Mouse (Mus musculus) liver, embryonic 13.5 days (tissue): ENCODE measurements at regions not wholly inside any gene's neighbourhood (a gene's known extent, or its start where the extent isn't known, plus 50 kb on each side); places are given as distances from the start of the nearest gene placed in this dataset.

ENCODE experiments used
- ATAC-seq: fragments of 200-750 bp; cut with Nextera tagmentation; 2 replicates; pipeline ENCODE4 v1.8.0; 2017; ENCODE audit warnings: low read depth, mild to moderate bottlenecking, moderate number of reproducible peaks, moderate library complexity
- DNase-seq: peaks from one replicate; pipeline ENCODE4 v3.0.0; 2022
- H3K27ac ChIP-seq: fragments of 300-500 bp; sonication (generic); 2 replicates; pipeline ENCODE4 v1.5.1; 2015; ENCODE audit warnings: moderate library complexity, mild to moderate bottlenecking, inconsistent platforms
- H3K27me3 ChIP-seq: fragments of 300-500 bp; sonication (generic); 2 replicates; pipeline ENCODE4 v1.6.1; 2015; ENCODE audit warnings: mild to moderate bottlenecking, inconsistent platforms
- H3K36me3 ChIP-seq: fragments of 300-500 bp; sonication (generic); 2 replicates; pipeline ENCODE4 v1.6.1; 2015; ENCODE audit warnings: mild to moderate bottlenecking, inconsistent platforms
- H3K4me1 ChIP-seq: fragments of 300-500 bp; sonication (generic); replicated peaks from 2 replicates; pipeline ENCODE4 v1.6.1; 2015; ENCODE audit warnings: inconsistent platforms
- H3K4me2 ChIP-seq: fragments of 300-500 bp; sonication (generic); 2 replicates; pipeline ENCODE4 v1.6.1; 2015; ENCODE audit warnings: inconsistent platforms, mild to moderate bottlenecking, moderate library complexity
- H3K4me3 ChIP-seq: fragments of 300-500 bp; sonication (generic); replicated peaks from 2 replicates; pipeline ENCODE4 v1.5.1; 2015; ENCODE audit warnings: mild to moderate bottlenecking, inconsistent platforms
- H3K9ac ChIP-seq: fragments of 300-500 bp; sonication (generic); 2 replicates; pipeline ENCODE4 v1.6.1; 2015; ENCODE audit warnings: mild to moderate bottlenecking, inconsistent platforms
- H3K9me3 ChIP-seq: fragments of 300-500 bp; sonication (generic); replicated peaks from 2 replicates; pipeline ENCODE4 v1.6.1; 2016; ENCODE audit warnings: inconsistent platforms
- WGBS: fragments of 180-500 bp; shearing (Covaris S2); methylation state at CpG from one replicate; pipeline ENCODE4 v1.1.7; 2015; ENCODE audit not compliant: insufficient replicate concordance; 5-methylcytosine and 5-hydroxymethylcytosine counted together

DNA sequence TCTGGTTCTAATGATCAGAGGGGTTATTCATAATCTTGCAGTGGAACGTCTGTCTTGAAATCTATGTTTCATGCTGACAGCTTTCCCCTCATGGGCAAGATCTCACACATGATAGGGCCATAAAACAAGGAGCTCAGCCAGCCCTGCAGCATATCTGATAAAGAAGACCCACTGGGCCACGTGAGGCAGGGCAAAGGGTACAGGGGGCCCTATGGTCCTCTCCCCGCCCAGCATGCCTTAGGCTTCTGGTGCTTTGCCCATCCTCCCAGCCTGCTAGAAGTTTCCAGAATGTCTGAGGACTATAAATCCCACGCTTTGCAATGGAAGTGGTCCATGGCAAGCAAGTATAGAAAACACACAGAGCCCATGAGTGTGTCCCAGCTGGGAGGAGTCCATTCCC lies 110.9 kb upstream of the Sdk2 start:
- H3K36me3 ChIP-seq, result no peaks in the 10 kb centered on the region
- peaks cover 5% of the 10 kb centered on the region; the same call in 1 of the 2 replicates for H3K4me1 ChIP-seq
- H3K27me3 ChIP-seq, result no peaks in the 10 kb centered on the region
- H3K4me3 ChIP-seq, result no peak overlapping the region
- ATAC-seq (no peak), DNase-seq (no peak)
- WGBS, result 36% methylated on average over 4 of the region's 4 CpGs
- no peak overlapping the region for H3K4me2 ChIP-seq
- H3K27ac ChIP-seq, result no peak overlapping the region
- no peaks in the 10 kb centered on the region for H3K9me3 ChIP-seq
- H3K9ac ChIP-seq, result no peak overlapping the region

DNA sequence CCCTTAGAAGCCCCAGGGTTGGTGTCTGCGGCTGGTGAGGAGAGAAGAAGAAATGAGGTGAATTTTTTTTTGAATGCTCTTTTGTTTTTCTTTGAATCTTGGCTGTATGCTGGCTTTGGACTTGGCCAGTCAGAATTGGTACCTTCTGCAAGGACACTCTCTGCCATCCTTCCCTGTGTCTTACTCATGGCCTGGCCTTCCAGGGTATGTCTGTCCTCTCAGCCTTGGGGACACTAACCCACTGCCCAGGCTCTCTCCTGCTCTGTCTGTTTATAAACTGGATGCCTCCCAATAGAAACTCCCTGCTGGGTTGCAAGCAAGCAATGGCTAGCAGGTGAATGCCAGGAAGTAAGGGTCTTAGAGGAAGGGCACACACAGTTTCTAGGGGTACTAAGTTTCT lies 110.4 kb upstream of the Sdk2 start:
- H3K9me3 ChIP-seq, result no peaks in the 10 kb centered on the region
- DNase-seq (no peak), ATAC-seq (no peak)
- no peaks in the 10 kb centered on the region for H3K36me3 ChIP-seq
- no peak overlapping the region for H3K9ac ChIP-seq
- WGBS, result 65% methylated on average over 1 of the region's 1 CpGs
- peaks cover 5% of the 10 kb centered on the region; the same call in 1 of the 2 replicates for H3K4me1 ChIP-seq
- no peak overlapping the region for H3K4me2 ChIP-seq
- H3K27me3 ChIP-seq, result no peaks in the 10 kb centered on the region
- no peak overlapping the region for H3K4me3 ChIP-seq
- H3K27ac ChIP-seq, result no peak overlapping the region

DNA sequence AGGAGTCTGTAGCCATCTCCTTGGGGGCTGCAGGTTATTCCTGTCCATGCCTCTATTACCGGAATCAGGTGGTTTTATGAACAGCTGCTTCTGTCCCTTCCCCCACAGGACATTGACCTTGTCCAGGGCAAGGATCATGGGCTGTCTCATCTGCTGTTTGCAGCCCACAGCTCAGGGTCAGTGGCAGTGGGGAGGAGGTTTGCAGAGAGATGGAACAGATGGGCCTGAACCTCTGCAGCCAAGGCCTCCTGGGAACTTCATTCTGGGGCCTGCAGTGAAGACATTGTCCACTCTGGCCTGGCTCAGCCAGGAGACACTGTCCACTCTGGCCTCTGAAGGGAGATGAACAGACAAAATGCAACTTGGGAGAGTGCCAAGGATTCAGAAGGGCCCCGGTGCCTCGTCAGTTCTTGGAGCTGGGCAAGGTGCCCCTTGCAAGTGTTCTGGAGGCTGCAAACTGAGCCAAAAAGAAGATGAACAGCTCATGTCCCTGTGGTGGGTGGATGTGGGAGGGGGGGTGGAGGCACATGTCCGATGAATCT lies 109.9 kb upstream of the Sdk2 start:
- no peak overlapping the region for H3K27ac ChIP-seq
- H3K27me3 ChIP-seq, result no peaks in the 10 kb centered on the region
- 57% methylated on average over 4 of the region's 4 CpGs for WGBS
- H3K4me2 ChIP-seq, result no peak overlapping the region
- ATAC-seq (no peak), DNase-seq (no peak)
- no peaks in the 10 kb centered on the region for H3K9me3 ChIP-seq
- no peak overlapping the region for H3K9ac ChIP-seq
- no peaks in the 10 kb centered on the region for H3K36me3 ChIP-seq
- H3K4me1 ChIP-seq, result peaks cover 5% of the 10 kb centered on the region; the same call in 1 of the 2 replicates
- H3K4me3 ChIP-seq, result no peak overlapping the region

DNA sequence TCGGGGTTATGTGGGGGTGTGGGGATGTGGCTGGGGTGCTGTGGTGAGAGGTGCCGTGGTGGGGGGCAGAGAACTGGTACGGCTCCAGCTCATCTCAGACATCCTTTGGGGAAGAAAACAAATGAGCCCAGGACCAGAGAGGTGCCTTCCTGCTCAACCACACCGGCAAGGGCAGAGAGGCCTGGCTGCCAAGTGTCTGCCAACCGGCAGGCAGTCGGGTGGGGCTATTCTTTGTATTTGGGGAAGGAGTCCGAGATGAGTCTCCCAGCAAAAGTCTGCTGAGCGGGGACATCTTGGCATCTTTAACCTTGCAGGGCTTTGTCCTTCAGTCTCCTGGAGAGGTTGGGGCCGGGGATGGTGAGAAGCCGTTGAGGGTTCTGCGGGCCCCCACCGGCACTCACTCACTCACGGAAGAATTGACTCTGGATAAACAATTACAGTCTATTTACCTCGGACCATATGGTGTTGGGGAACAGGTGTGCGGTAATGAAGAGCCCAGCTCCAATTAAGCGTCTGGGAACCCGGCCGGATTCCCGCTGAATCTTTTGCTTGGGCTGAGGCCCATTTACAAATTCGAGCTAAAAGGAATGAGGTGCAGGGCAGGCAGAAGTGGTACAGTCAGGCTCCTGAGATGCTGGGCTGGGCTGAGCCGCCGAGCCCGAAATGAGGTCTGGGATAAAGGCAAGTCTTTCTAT lies 108.7 kb upstream of the Sdk2 start:
- Histone ChIP-seq H3K9me3 (no peaks in the 10 kb centered on the region), H3K4me1 (peaks cover 5% of the 10 kb centered on the region; the same call in 1 of the 2 replicates), H3K4me3 (no peak overlapping the region), H3K27me3 (no peaks in the 10 kb centered on the region), H3K27ac (no peak overlapping the region), H3K36me3 (no peaks in the 10 kb centered on the region), H3K4me2 (no peak overlapping the region), H3K9ac (no peak overlapping the region)
- ATAC-seq (no peak), DNase-seq (no peak)
- 54% methylated on average over 23 of the region's 23 CpGs for WGBS

DNA sequence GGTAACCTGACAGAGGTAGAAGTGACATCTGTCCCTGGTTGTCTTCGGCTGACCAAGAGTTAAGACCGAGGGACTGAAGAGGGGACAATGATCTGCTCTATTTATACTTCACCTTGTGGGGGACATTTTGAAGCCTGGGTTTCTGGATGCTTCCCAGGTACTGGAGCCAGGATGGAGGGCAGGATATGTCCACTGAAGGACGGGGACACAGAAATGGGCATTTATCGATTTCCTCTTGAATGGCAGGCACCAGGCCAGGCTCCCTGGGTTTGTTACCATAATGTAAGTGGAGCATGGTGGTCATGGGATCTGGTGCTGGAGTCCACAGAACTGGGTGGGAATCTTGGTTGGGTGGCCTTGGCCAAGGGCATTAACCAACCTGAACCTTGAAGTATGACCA lies 108.0 kb upstream of the Sdk2 start:
- no peak for DNase-seq
- Histone ChIP-seq H3K36me3 (no peaks in the 10 kb centered on the region), H3K27me3 (no peaks in the 10 kb centered on the region), H3K4me3 (no peak overlapping the region), H3K4me1 (peaks cover 5% of the 10 kb centered on the region; the same call in 1 of the 2 replicates), H3K9me3 (no peaks in the 10 kb centered on the region), H3K4me2 (no peak overlapping the region), H3K27ac (no peak overlapping the region), H3K9ac (no peak overlapping the region)
- WGBS, result 80% methylated on average over 4 of the region's 4 CpGs
- no peak for ATAC-seq

DNA sequence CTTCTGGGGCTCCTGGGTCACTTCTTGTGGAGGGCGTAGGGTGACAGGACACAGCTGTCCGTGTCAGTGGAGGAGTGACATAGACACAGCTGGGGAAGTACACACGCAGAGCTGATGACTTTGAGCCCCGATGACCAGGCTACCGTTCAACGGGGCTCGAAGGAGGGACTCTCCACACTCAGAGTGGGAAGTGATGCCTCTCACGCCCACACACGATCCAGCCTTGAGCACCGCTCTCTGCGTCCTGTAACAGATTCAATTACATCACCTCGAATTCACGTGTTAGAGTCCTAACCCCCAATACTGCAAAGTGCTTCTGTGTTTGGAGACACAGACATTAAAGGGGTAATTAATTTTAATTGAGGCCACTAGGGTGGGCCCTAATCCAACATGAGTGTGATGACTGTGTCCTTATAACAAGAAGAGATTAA lies 101.4 kb upstream of the Sdk2 start:
- Histone ChIP-seq H3K4me2 (no peak overlapping the region), H3K9me3 (no peaks in the 10 kb centered on the region), H3K9ac (no peak overlapping the region), H3K27me3 (peaks cover 12% of the 10 kb centered on the region), H3K36me3 (no peaks in the 10 kb centered on the region), H3K4me3 (no peak overlapping the region), H3K4me1 (no peaks in the 10 kb centered on the region), H3K27ac (no peak overlapping the region)
- DNase-seq (no peak), ATAC-seq (no peak)
- 68% methylated on average over 13 of the region's 13 CpGs for WGBS

DNA sequence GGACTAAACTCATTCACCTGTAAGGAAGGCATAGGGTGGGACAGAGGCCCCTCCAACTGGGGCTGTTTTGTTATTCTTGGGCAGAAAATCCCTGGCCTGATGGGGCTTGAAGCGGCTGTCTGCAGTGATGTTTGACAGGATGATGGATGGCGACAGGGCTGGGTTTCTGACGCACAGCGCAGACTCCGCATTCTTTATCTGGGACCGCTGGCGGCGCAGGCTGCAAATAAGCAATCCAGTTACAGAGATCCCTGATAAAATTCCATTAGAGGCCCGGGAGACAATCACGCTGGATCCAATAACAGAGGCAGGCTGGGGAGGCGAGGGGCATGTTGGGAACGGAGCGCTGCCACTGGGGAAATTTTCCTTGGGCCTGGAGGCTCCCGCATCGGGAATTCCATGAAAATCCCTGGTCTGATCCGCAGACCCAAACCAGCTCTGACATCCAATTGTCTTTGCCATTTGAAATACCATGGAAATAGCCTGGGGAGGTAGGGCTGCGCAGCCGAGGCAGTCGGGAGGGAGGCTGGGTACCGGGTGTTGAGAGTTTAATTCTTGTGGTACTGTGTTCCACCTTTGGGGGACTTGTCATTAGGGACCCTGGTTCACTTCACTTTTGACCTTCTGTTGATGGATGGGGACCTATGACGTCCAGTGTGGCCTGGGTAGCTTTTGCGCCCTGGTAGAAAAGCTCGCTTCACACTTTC lies 99.0 kb upstream of the Sdk2 start:
- WGBS, result 30% methylated on average over 23 of the region's 23 CpGs
- ATAC-seq, result no peak
- H3K36me3 ChIP-seq, result no peaks in the 10 kb centered on the region
- H3K27me3 ChIP-seq, result peaks cover 12% of the 10 kb centered on the region
- H3K9me3 ChIP-seq, result no peaks in the 10 kb centered on the region
- DNase-seq, result no peak
- H3K4me2 ChIP-seq, result no peak overlapping the region
- no peaks in the 10 kb centered on the region for H3K4me1 ChIP-seq
- no peak overlapping the region for H3K27ac ChIP-seq
- H3K4me3 ChIP-seq, result no peak overlapping the region
- H3K9ac ChIP-seq, result no peak overlapping the region

DNA sequence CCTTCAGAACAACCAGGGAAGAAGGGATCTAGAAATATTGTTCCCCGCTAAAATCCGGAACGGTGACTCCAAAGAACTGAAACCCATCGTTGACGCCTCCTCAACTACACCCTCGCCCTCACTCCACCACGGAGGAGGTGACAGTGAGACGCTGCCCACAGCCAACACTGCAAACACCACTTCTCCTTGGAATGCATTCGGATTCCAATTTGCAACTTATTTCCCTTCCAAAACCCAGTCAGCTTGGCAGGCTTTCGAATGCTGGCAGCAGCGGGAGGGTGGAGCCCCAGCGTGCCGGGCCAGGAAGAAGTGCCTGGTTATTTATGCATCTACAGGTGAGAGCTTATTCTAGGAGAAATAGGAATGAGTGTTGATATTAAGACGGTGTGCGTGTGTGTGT lies 85.9 kb upstream of the Sdk2 start:
- Histone ChIP-seq H3K4me1 (no peaks in the 10 kb centered on the region), H3K9me3 (no peaks in the 10 kb centered on the region), H3K27me3 (no peaks in the 10 kb centered on the region), H3K9ac (no peak overlapping the region), H3K4me2 (no peak overlapping the region), H3K36me3 (no peaks in the 10 kb centered on the region), H3K27ac (no peak overlapping the region), H3K4me3 (no peak overlapping the region)
- DNase-seq, result no peak
- no peak for ATAC-seq
- 73% methylated on average over 15 of the region's 15 CpGs for WGBS

DNA sequence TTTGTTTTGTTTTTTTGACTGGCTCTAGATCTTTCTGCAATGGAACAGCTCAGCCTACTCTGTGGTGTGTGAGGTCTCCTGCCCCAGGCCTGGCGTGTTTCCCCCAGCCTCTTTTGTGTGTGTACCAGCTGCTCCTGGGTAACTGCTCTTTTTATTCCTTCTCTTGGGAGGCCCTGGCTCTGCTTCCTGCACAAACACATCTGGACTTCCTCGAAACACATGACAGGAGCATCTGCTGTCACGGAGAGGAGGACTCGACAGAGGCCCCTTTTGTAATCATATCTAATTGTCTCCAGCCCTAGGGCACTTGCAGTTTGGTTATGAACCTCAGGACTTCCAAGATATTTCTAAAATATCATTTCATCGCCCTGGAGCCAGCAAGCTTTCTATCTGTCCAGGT lies 79.5 kb upstream of the Sdk2 start:
- no peak overlapping the region for H3K4me2 ChIP-seq
- no peaks in the 10 kb centered on the region for H3K9me3 ChIP-seq
- DNase-seq, result no peak
- no peak overlapping the region for H3K27ac ChIP-seq
- no peaks in the 10 kb centered on the region for H3K4me1 ChIP-seq
- H3K9ac ChIP-seq, result no peak overlapping the region
- no peak overlapping the region for H3K4me3 ChIP-seq
- WGBS, result 36% methylated on average over 5 of the region's 5 CpGs
- no peak for ATAC-seq
- no peaks in the 10 kb centered on the region for H3K27me3 ChIP-seq
- no peaks in the 10 kb centered on the region for H3K36me3 ChIP-seq

DNA sequence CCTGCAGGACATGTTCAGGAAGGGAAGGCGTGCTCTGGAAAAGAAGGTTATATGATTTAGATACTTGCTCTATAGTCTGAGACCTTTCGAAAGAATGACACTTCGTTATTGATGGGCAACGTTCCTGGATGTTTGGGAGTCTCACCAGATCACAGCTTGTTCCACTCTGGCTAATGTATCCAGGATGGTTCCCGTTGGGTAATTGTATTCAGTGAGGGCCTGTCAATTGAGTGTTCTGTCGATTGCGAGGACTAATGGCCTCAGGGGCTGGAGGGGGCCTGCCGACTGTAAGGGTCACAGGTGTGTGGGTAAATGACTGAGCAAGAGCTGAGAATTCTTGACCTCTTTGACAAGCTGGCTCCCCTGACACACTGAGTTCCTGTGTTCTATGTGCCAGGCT lies 62.4 kb upstream of the Sdk2 start:
- no peak overlapping the region for H3K4me3 ChIP-seq
- H3K36me3 ChIP-seq, result no peaks in the 10 kb centered on the region
- H3K4me2 ChIP-seq, result no peak overlapping the region
- ATAC-seq (no peak), DNase-seq (no peak)
- no peaks in the 10 kb centered on the region for H3K4me1 ChIP-seq
- H3K9me3 ChIP-seq, result no peaks in the 10 kb centered on the region
- no peak overlapping the region for H3K9ac ChIP-seq
- H3K27me3 ChIP-seq, result no peaks in the 10 kb centered on the region
- WGBS, result 63% methylated on average over 8 of the region's 8 CpGs
- H3K27ac ChIP-seq, result no peak overlapping the region

DNA sequence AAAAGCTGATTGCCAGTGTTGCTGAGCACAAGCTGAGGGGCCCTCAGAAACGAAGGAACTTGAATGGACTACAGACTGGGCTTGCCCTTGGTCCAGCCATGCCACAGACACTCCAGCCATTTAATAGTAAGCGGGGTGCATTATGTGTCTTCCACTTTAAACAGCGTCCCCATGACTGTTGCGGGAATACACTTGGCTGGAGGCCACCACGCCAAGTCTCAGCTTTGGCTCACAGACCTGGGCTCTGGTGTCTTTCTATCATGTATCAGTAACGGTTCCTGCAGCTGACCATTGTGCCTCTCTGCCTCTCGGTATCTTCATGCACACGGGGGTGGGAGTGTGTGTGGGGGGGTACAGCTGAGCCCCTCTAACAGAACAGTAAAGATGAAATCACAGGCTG lies 62.0 kb upstream of the Sdk2 start:
- Histone ChIP-seq H3K9me3 (no peaks in the 10 kb centered on the region), H3K27me3 (no peaks in the 10 kb centered on the region), H3K4me2 (no peak overlapping the region), H3K4me1 (no peaks in the 10 kb centered on the region), H3K9ac (no peak overlapping the region), H3K4me3 (no peak overlapping the region), H3K27ac (no peak overlapping the region), H3K36me3 (no peaks in the 10 kb centered on the region)
- DNase-seq (no peak), ATAC-seq (no peak)
- WGBS, result 63% methylated on average over 8 of the region's 8 CpGs

DNA sequence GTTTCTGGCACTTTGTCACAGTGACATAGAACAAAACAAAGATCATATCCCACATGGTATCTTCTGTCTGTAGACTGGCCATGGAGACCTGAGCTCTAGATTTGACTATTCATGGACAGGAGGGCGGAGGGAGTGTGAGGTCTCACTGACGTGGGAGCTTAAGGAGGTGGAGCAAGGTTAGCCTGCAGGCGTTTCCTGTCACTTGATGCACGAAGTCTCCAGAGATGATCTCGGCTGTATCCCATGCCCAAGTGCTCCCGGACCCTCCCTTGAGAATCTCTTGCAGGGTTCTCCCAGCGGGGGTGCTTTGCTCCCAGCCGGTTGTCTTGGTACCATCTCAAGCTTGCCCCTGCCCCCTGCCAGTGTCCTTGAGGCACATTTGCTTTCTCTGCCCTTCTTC lies 60.6 kb upstream of the Sdk2 start:
- no peaks in the 10 kb centered on the region for H3K36me3 ChIP-seq
- no peaks in the 10 kb centered on the region for H3K9me3 ChIP-seq
- H3K9ac ChIP-seq, result no peak overlapping the region
- H3K4me2 ChIP-seq, result no peak overlapping the region
- ATAC-seq, result no peak
- H3K27me3 ChIP-seq, result no peaks in the 10 kb centered on the region
- H3K4me3 ChIP-seq, result no peak overlapping the region
- H3K4me1 ChIP-seq, result no peaks in the 10 kb centered on the region
- 25% methylated on average over 8 of the region's 8 CpGs for WGBS
- no peak overlapping the region for H3K27ac ChIP-seq
- DNase-seq, result no peak
